Mouse (Mus musculus) spleen, adult 2 months (tissue): ENCODE measurements around the gene Tgfb3. TPM values are rescaled to one million over a fixed set of nuclear protein-coding genes. Genes with fewer than 3 reads are reported as not detected.

Experiments
- DNase-seq, 2 experiments: peaks; one replicate each; pipeline versions ENCODE4 v3.0.0 to v3.0.0-alpha.2; 2012 to 2021; ENCODE audit warnings: low spot score in 2 of 2, low read depth in 1 of 2
- H3K27ac ChIP-seq: fragments of 200-500 bp; 2 replicates; pipeline ENCODE4 v1.5.1; 2012; ENCODE audit warnings: low read length, inconsistent platforms; ENCODE audit not compliant: insufficient read depth
- H3K27me3 ChIP-seq: fragments of 200-500 bp; 2 replicates; pipeline ENCODE4 v1.6.1; 2012; ENCODE audit warnings: mild to moderate bottlenecking, moderate library complexity, low read length, inconsistent platforms; ENCODE audit not compliant: control insufficient read depth, insufficient read depth
- H3K36me3 ChIP-seq: fragments of 200-500 bp; 2 replicates; pipeline ENCODE4 v1.6.1; 2012; ENCODE audit warnings: mild to moderate bottlenecking, low read length, inconsistent platforms; ENCODE audit not compliant: control insufficient read depth, insufficient read depth
- H3K4me1 ChIP-seq: fragments of 200-500 bp; 2 replicates; pipeline ENCODE4 v1.6.1; 2011; ENCODE audit warnings: inconsistent platforms; ENCODE audit not compliant: control insufficient read depth, insufficient read depth, insufficient read length
- H3K4me3 ChIP-seq: fragments of 200-500 bp; 2 replicates; pipeline ENCODE4 v1.5.1; 2011; ENCODE audit warnings: mild to moderate bottlenecking, inconsistent platforms; ENCODE audit not compliant: insufficient read depth, insufficient read length; ENCODE audit errors: extremely low read depth
- CTCF ChIP-seq: fragments of 200-500 bp; IDR thresholded peaks from 2 replicates; pipeline ENCODE4 v1.5.1; 2011; ENCODE audit warnings: mild to moderate bottlenecking, inconsistent platforms; ENCODE audit not compliant: insufficient read depth, insufficient read length, insufficient replicate concordance; ENCODE audit errors: extremely low read depth
- POLR2A ChIP-seq: fragments of 200-500 bp; IDR thresholded peaks from 2 replicates; pipeline ENCODE4 v1.6.1; 2011; ENCODE audit warnings: low read depth, low read length, inconsistent platforms
- WGBS: fragments of 180-500 bp; shearing (Covaris S2); methylation state at CpG from one replicate; pipeline ENCODE4 v1.1.7; 2018; 5-methylcytosine and 5-hydroxymethylcytosine counted together
- polyA plus RNA-seq: library from polyadenylated mRNA; depleted of rRNA; stranded (reverse); fragments of >200 nt; gene quantifications from 2 replicates; pipeline ENCODE4 v1.2.3, GENCODE M21; 2012

Tgfb3 gene
- polyA plus RNA-seq, 1 experiment: 2.8 TPM

DNA sequence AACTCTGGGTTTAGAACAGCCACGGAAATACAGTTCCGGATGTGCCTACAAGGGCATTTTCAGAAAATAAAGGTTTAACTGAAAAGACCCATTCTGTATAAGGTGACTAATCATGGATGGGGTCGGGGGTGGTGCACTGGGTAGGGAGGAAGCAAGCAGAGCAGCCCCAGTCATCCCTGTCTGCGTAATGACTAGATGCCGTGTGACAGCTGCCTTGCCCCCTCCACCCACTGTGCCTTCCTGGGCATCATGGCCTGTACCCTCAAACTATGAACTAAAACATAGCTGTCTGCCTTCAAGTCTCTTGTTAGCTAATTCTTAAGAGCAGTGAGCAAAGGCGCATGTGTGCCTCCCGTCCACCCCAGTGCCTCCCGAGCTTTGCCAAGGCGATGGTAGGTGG, 27.2 kb upstream of the Tgfb3 start:
- 87% methylated on average over 9 of the region's 9 CpGs for WGBS
- Histone ChIP-seq H3K27me3 (no peaks in the 10 kb centered on the region), H3K4me1 (peaks cover 7% of the 10 kb centered on the region; the same call in 1 of the 2 replicates), H3K36me3 (no peaks in the 10 kb centered on the region), H3K27ac (no peak overlapping the region), H3K4me3 (no peak overlapping the region)
- no peak for DNase-seq
- TF ChIP-seq CTCF (no peak), POLR2A (no peak)

DNA sequence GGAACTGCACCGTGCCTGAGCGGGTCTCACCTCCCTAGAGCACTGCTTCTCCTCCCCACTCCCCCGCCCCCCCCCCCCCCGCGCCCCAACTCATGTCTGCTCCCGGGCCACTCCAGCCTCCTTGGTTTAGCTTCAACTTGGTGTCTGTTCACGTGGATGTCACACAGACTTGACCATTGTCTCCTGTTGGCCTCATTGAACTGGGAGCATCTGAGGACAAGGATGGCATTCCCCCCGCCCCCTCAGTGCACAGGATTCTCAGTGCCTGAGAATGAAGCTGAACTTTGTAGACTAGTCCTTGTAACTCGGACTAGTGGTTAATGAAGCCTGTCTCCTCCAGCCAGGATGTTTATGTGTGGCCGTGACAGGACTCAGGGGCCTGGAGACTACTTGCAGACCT, 26.7 kb upstream of the Tgfb3 start:
- WGBS: 75% methylated on average over 9 of the region's 10 CpGs

DNA sequence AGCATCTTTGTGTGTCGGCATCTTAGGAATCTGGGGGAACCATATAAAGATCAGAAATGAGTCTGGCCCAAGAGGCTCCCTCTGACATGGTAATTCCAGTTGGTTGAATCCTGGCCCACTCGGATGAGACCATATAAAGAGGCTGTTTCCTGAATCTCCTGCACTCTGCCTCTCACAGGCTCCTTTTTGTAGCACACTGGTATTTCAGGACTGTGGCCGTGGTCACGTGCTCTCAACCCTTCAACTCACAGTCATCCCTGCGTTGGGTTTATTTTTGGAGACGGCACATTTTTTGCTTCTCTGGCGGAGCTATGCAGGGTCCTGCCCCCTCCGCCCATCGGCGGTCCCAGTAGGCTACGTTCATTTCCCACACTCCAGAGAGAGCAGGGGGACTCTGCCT, 25.5 kb upstream of the Tgfb3 start:
- 86% methylated on average over 11 of the region's 11 CpGs for WGBS
- Histone ChIP-seq H3K4me1 (peaks cover 6% of the 10 kb centered on the region; the same call in 1 of the 2 replicates), H3K27me3 (no peaks in the 10 kb centered on the region), H3K4me3 (no peak overlapping the region), H3K27ac (no peak overlapping the region), H3K36me3 (no peaks in the 10 kb centered on the region)
- TF ChIP-seq CTCF (no peak), POLR2A (no peak)
- no peak for DNase-seq

More for the DNA sequence above, 26.7 kb upstream of the Tgfb3 start:
- TF ChIP-seq CTCF (no peak), POLR2A (no peak)
- no peak overlapping the region for H3K4me3 ChIP-seq
- H3K27ac ChIP-seq: no peak overlapping the region
- H3K27me3 ChIP-seq: no peaks in the 10 kb centered on the region
- no peaks in the 10 kb centered on the region for H3K36me3 ChIP-seq
- H3K4me1 ChIP-seq: peaks cover 7% of the 10 kb centered on the region; the same call in 1 of the 2 replicates
- no peak for DNase-seq

DNA sequence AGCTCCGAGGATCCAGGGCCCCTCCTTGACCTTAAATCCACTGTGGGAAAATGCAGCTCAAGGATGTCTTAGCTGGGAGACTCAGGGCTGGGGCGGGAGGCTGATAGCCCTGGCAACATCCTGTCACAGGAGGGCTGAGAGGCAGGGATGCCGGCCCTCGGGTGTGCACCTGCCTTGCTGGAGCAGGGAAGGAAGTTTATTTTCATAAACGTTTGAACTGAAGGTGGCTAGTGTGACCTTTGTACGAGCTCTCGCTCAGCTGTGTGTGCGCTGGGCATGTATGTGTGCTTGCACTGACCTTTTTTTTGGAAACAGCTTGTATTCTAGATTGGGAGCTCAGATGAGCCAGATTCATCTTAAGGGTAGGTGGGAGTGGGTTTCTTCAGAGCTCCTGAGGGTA, 25.0 kb upstream of the Tgfb3 start:
- Histone ChIP-seq H3K27ac (peak overlapping the region; percentile 23; the same call in 1 of the 2 replicates), H3K27me3 (no peaks in the 10 kb centered on the region)

DNA sequence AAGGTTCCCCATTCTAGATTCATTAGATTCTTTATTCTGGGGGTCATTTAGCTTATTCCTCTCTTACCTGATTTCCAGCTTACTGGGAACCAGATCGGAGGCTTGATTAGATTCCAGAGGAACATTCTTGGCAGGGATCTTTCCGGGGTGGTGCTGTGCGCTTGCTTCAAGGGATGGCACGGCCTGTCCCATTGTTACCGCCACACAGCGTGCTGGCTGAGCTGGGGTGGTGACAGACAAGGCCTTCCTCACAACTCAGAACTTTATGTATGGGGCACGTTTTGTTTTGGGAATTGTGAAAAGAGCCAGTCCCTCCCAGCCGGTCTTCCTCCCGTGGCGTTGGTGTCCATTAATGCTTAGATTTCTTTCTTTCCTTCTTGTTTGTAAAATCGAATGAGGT, 24.6 kb upstream of the Tgfb3 start:
- no peak overlapping the region for H3K4me3 ChIP-seq
- no peaks in the 10 kb centered on the region for H3K27me3 ChIP-seq
- no peak overlapping the region for H3K27ac ChIP-seq
- no peak for DNase-seq
- TF ChIP-seq POLR2A: no peak
- no peak for TF ChIP-seq CTCF
- H3K4me1 ChIP-seq: 0 out of 2 replicates have a peak, but pooled peaks cover under 1% of the 10 kb centered on the region
- H3K36me3 ChIP-seq: no peaks in the 10 kb centered on the region
- WGBS: 91% methylated on average over 11 of the region's 11 CpGs

More for the DNA sequence above, 25.0 kb upstream of the Tgfb3 start:
- 58% methylated on average over 8 of the region's 8 CpGs for WGBS
- DNase-seq: no peak
- Histone ChIP-seq H3K36me3 (no peaks in the 10 kb centered on the region), H3K4me1 (peaks cover 2% of the 10 kb centered on the region; the same call in 1 of the 2 replicates), H3K4me3 (no peak overlapping the region)
- no peak for TF ChIP-seq POLR2A
- no peak for TF ChIP-seq CTCF

DNA sequence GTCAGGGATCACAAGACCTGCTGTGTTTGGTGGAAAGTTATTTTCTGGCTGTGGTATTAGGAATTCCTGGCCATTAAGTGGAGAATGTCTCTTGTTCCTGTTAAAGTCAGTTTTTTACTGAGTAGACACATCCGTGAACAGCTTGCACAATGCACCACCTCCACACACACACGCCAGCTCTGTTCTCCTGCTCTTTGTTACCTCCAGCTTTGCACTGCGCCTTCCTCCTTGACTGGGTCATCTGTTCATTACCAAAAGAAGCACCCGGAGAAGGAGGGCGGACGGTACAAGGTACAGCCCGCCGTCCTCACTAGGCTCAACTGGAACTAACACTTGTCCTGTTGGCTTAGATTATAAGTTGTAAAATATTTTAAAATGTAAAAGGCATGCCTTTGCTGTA, 23.8 kb upstream of the Tgfb3 start:
- Histone ChIP-seq H3K4me3 (no peak overlapping the region), H3K27me3 (no peaks in the 10 kb centered on the region), H3K36me3 (no peaks in the 10 kb centered on the region), H3K27ac (no peak overlapping the region), H3K4me1 (no peaks in the 10 kb centered on the region)
- 93% methylated on average over 8 of the region's 8 CpGs for WGBS
- DNase-seq: no peak
- TF ChIP-seq CTCF (no peak), POLR2A (no peak)

DNA sequence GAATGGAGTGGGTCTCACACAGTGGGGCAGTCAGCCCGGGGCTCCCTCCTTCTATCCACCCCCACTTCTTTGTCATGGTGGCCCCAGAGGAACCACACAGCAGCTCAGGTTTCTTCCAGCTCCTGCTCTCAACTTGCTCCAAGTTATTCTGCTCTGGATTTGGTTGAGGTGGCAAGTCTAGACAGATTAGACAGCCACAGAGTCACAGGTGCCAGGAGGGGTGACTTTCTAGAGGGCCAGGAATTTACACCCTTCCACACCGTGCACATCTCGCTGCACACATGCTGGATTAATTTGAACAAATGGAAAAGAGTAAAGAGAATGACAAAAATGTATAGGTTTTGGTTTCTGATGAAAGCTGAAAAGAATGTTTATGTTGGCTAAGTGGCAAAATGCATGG, 21.9 kb upstream of the Tgfb3 start:
- H3K4me3 ChIP-seq: no peak overlapping the region
- no peaks in the 10 kb centered on the region for H3K27me3 ChIP-seq
- H3K27ac ChIP-seq: no peak overlapping the region
- DNase-seq: no peak
- no peaks in the 10 kb centered on the region for H3K36me3 ChIP-seq
- no peak for TF ChIP-seq POLR2A
- no peak for TF ChIP-seq CTCF
- no peaks in the 10 kb centered on the region for H3K4me1 ChIP-seq
- WGBS: 89% methylated on average over 3 of the region's 3 CpGs
